Mouse (Mus musculus): ENCODE measurements around the gene Spata16. TPM values are rescaled to one million over a fixed set of nuclear protein-coding genes. Genes with fewer than 3 reads are reported as not detected.

Spata16 gene
- polyA plus RNA-seq, 2 experiments = not detected

- no peaks in the 10 kb centered on the region for H3K4me1 ChIP-seq (replicated peaks; ENCODE audit: control insufficient read depth in 2 of 2, insufficient read depth in 2 of 2, low read length in 1 of 2)
- WGBS (ENCODE audit: insufficient replicate concordance) = 55% methylated on average over 3 of the region's 3 CpGs
- no peak overlapping the region for H3K9ac ChIP-seq (replicated peaks)
These were observed 295.7 kb downstream of the Spata16 start for GRCm38 (mm10) chr3:26933079-26933478.

GRCm38 (mm10) chr3:26936897-26937590 lies 299.6 kb downstream of the Spata16 start:
- Histone ChIP-seq H3K27ac (no peak overlapping the region), H3K9ac (replicated peaks) (no peak overlapping the region), H3K4me1 (replicated peaks; ENCODE audit: control insufficient read depth in 2 of 2, insufficient read depth in 2 of 2, low read length in 1 of 2) (no peaks in the 10 kb centered on the region), H3K27me3 (ENCODE audit: control insufficient read depth, insufficient read depth, low read length) (no peaks in the 10 kb centered on the region), H3K4me3 (ENCODE audit: insufficient read depth in 1 of 2, low read depth in 2 of 2, low read length in 2 of 2) (no peak overlapping the region), H3K36me3 (replicated peaks; ENCODE audit: control insufficient read depth, insufficient read depth, low read depth) (no peaks in the 10 kb centered on the region), H3K9me3 (ENCODE audit: control insufficient read depth, low read length) (no peaks in the 10 kb centered on the region), H3K4me2 (ENCODE audit: low read depth) (no peak overlapping the region)
- TF ChIP-seq EP300 (IDR thresholded peaks at IDR 0.05; ENCODE audit: low read depth) (no peak), CTCF (IDR thresholded peaks at IDR 0.05; ENCODE audit: low read depth) (no peak)
- ATAC-seq (ENCODE audit: insufficient read depth) = no peak
- no peak for DNase-seq (ENCODE audit: low read depth in 3 of 3, low spot score in 3 of 3)
- 56% methylated on average over 22 of the region's 22 CpGs for WGBS (ENCODE audit: insufficient replicate concordance)

More at GRCm38 (mm10) chr3:26933079-26933478, 295.7 kb downstream of the Spata16 start:
- Histone ChIP-seq H3K4me3 (ENCODE audit: insufficient read depth in 1 of 2, low read depth in 2 of 2, low read length in 2 of 2) (no peak overlapping the region), H3K27ac (no peak overlapping the region), H3K36me3 (replicated peaks; ENCODE audit: control insufficient read depth, insufficient read depth, low read depth) (no peaks in the 10 kb centered on the region), H3K27me3 (ENCODE audit: control insufficient read depth, insufficient read depth, low read length) (no peaks in the 10 kb centered on the region), H3K9me3 (ENCODE audit: control insufficient read depth, low read length) (no peaks in the 10 kb centered on the region), H3K4me2 (ENCODE audit: low read depth) (no peak overlapping the region)
- no peak for TF ChIP-seq CTCF (IDR thresholded peaks at IDR 0.05; ENCODE audit: low read depth)
- TF ChIP-seq EP300 (IDR thresholded peaks at IDR 0.05; ENCODE audit: low read depth) = no peak
- ATAC-seq (ENCODE audit: insufficient read depth) (no peak), DNase-seq (ENCODE audit: low read depth in 3 of 3, low spot score in 3 of 3) (no peak)

GRCm38 (mm10) chr3:26966776-26967175 lies 329.4 kb downstream of the Spata16 start:
- Histone ChIP-seq H3K27me3 (ENCODE audit: control insufficient read depth, insufficient read depth, low read length) (no peaks in the 10 kb centered on the region), H3K4me3 (ENCODE audit: insufficient read depth in 1 of 2, low read depth in 2 of 2, low read length in 2 of 2) (no peak overlapping the region), H3K4me1 (replicated peaks; ENCODE audit: control insufficient read depth in 2 of 2, insufficient read depth in 2 of 2, low read length in 1 of 2) (no peaks in the 10 kb centered on the region), H3K9ac (replicated peaks) (no peak overlapping the region), H3K9me3 (ENCODE audit: control insufficient read depth, low read length) (no peaks in the 10 kb centered on the region), H3K36me3 (replicated peaks; ENCODE audit: control insufficient read depth, insufficient read depth, low read depth) (no peaks in the 10 kb centered on the region), H3K27ac (no peak overlapping the region), H3K4me2 (ENCODE audit: low read depth) (no peak overlapping the region)
- TF ChIP-seq CTCF (IDR thresholded peaks at IDR 0.05; ENCODE audit: low read depth) (no peak), EP300 (IDR thresholded peaks at IDR 0.05; ENCODE audit: low read depth) (no peak)
- 60% methylated on average over 5 of the region's 5 CpGs for WGBS (ENCODE audit: insufficient replicate concordance)
- no peak for ATAC-seq (ENCODE audit: insufficient read depth)
- no peak for DNase-seq (ENCODE audit: low read depth in 3 of 3, low spot score in 3 of 3)

GRCm38 (mm10) chr3:26968852-26969513 lies 331.6 kb downstream of the Spata16 start:
- WGBS (ENCODE audit: insufficient replicate concordance) = 55% methylated on average over 3 of the region's 3 CpGs
- Histone ChIP-seq H3K9me3 (ENCODE audit: control insufficient read depth, low read length) (no peaks in the 10 kb centered on the region), H3K9ac (replicated peaks) (no peak overlapping the region), H3K27ac (no peak overlapping the region), H3K4me2 (ENCODE audit: low read depth) (no peak overlapping the region), H3K4me3 (ENCODE audit: insufficient read depth in 1 of 2, low read depth in 2 of 2, low read length in 2 of 2) (no peak overlapping the region), H3K4me1 (replicated peaks; ENCODE audit: control insufficient read depth in 2 of 2, insufficient read depth in 2 of 2, low read length in 1 of 2) (no peaks in the 10 kb centered on the region), H3K27me3 (ENCODE audit: control insufficient read depth, insufficient read depth, low read length) (no peaks in the 10 kb centered on the region), H3K36me3 (replicated peaks; ENCODE audit: control insufficient read depth, insufficient read depth, low read depth) (no peaks in the 10 kb centered on the region)
- no peak for DNase-seq (ENCODE audit: low read depth in 3 of 3, low spot score in 3 of 3)
- ATAC-seq (ENCODE audit: insufficient read depth) = no peak
- TF ChIP-seq EP300 (IDR thresholded peaks at IDR 0.05; ENCODE audit: low read depth) (no peak), CTCF (IDR thresholded peaks at IDR 0.05; ENCODE audit: low read depth) (no peak)

- 42% methylated on average over 3 of the region's 3 CpGs for WGBS (ENCODE audit: insufficient replicate concordance)
- H3K27ac ChIP-seq = no peak overlapping the region
- DNase-seq (ENCODE audit: low read depth in 3 of 3, low spot score in 3 of 3) (no peak), ATAC-seq (ENCODE audit: insufficient read depth) (no peak)
- no peak for TF ChIP-seq CTCF (IDR thresholded peaks at IDR 0.05; ENCODE audit: low read depth)
- no peak for TF ChIP-seq EP300 (IDR thresholded peaks at IDR 0.05; ENCODE audit: low read depth)
- no peak overlapping the region for H3K4me2 ChIP-seq (ENCODE audit: low read depth)
- H3K4me3 ChIP-seq (ENCODE audit: insufficient read depth in 1 of 2, low read depth in 2 of 2, low read length in 2 of 2) = no peak overlapping the region
- no peaks in the 10 kb centered on the region for H3K36me3 ChIP-seq (replicated peaks; ENCODE audit: control insufficient read depth, insufficient read depth, low read depth)
- no peaks in the 10 kb centered on the region for H3K4me1 ChIP-seq (replicated peaks; ENCODE audit: control insufficient read depth in 2 of 2, insufficient read depth in 2 of 2, low read length in 1 of 2)
- no peaks in the 10 kb centered on the region for H3K27me3 ChIP-seq (ENCODE audit: control insufficient read depth, insufficient read depth, low read length)
- no peaks in the 10 kb centered on the region for H3K9me3 ChIP-seq (ENCODE audit: control insufficient read depth, low read length)
- H3K9ac ChIP-seq (replicated peaks) = no peak overlapping the region
These were observed 333.1 kb downstream of the Spata16 start for GRCm38 (mm10) chr3:26970529-26970928.

All from liver, embryonic 14.5 days (tissue).